Mouse (Mus musculus) spleen, adult 2 months (tissue): ENCODE data around the gene Leng1.

Experiments
- CTCF ChIP-seq: fragments of 200-500 bp; IDR thresholded peaks from 2 replicates; pipeline ENCODE4 v1.5.1; 2011; ENCODE audit warnings: mild to moderate bottlenecking, inconsistent platforms; ENCODE audit not compliant: insufficient read depth, insufficient read length, insufficient replicate concordance; ENCODE audit errors: extremely low read depth
- POLR2A ChIP-seq: fragments of 200-500 bp; IDR thresholded peaks from 2 replicates; pipeline ENCODE4 v1.6.1; 2011; ENCODE audit warnings: low read depth, low read length, inconsistent platforms

- no peak for TF ChIP-seq CTCF
- no peak for TF ChIP-seq POLR2A
Measured at GRCm38 (mm10) chr7:3685400-3686187, 20.0 kb upstream of the Leng1 start.
